Mouse (Mus musculus): ENCODE results near the gene Dgkh. TPM values are rescaled to one million over a fixed set of nuclear protein-coding genes. Genes with fewer than 3 reads are reported as not detected.

Dgkh gene
- 4.4 TPM in 2 replicates for polyA plus RNA-seq (2014; fragmentation: Nextera tagmentation; extraction: Ambion mirVana)

DNA sequence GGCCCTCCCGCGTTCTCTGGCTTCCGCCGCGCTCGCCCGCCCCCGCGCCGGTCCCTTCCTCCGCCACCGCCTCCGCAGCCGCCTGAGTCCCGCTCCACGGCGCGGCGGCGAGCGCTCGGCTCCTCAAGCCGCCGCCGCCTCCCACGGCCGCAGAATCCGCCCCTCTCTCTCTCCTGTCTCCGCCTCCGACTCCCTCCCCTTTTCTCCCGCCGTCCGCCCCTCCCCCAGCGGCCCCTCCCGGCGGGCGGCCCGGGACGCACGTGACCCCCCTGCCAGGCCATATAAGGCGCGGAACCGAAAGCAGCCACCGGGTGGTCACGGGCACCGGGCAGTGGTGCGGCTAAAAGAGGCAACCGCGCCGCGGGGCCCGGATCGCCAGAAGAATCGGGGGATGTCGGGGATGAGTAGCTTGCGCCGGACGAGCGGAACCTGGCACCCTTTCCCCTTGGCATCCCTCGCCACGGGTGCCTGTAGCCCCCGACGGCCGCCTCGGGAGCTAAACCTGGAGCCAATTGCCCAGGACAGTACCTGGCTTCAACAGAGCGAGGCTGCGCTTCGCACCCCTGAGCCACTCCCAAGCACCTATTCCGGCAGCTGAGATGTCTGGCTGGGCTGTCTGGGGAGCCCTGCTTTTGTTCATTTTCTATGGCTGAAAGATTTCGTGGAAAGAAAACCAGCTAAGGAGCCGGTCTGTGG, at the start of gene Dgkh:
Gene Dgkh, minus strand, starts transcription at position 160 of the 696 bp plus-strand sequence.
- Histone ChIP-seq H3K9me3 (ENCODE audit: control insufficient read depth, low read length) (no peaks in the 10 kb centered on the region), H3K27ac (replicated peaks; ENCODE audit: low read depth, low read length) (peak within 1 kb of the TSS; percentile 77), H3K36me3 (ENCODE audit: control insufficient read depth, insufficient read depth, low read length) (no peaks in the 10 kb centered on the region), H3K4me3 (ENCODE audit: low read depth, low read length) (peak within 1 kb of the TSS; percentile 76), H3K4me1 (ENCODE audit: control insufficient read depth, insufficient read depth, low read length) (peaks cover 5% of the 10 kb centered on the region; the same call in 1 of the 2 replicates), H3K4me2 (ENCODE audit: low read depth, low read length) (peak within 1 kb of the TSS; percentile 98), H3K9ac (ENCODE audit: low read depth, low read length) (peak within 1 kb of the TSS; percentile 84), H3K27me3 (replicated peaks; ENCODE audit: control insufficient read depth, insufficient read depth, low read length) (peaks cover 10% of the 10 kb centered on the region; the same call in 1 of the 2 replicates)
- WGBS: 2% methylated on average over 33 of the region's 71 CpGs
- ATAC-seq (ENCODE audit: low read depth) (peak; percentile 93), DNase-seq (ENCODE audit: low spot score) (peak; percentile 92)

DNA sequence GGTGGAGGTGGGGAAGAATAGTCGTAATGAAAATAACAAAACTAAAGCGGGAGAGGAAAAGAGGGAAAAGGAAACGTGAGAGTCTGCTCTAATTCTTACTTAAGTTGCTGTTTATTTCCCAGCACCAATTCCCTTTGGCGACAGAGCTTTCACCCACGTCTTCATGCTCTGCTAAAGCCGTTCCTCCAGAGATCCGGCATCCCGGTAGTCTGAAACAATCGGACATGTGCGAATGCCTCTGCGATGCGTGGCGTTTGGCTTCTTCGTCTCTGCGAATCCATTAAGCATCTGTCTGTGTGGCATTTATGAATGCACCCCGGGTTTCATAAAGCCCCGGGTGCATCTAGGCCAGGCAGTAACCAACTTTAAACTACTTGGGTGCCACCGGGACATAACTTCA, 44.6 kb upstream of the Dgkh start:
- Histone ChIP-seq H3K27me3 (replicated peaks; ENCODE audit: control insufficient read depth, insufficient read depth, low read length) (no peaks in the 10 kb centered on the region), H3K9me3 (ENCODE audit: control insufficient read depth, low read length) (no peaks in the 10 kb centered on the region), H3K9ac (ENCODE audit: low read depth, low read length) (0 out of 2 replicates have a peak overlapping the region, but pooled peaks have one; percentile 1), H3K4me1 (ENCODE audit: control insufficient read depth, insufficient read depth, low read length) (no peaks in the 10 kb centered on the region), H3K4me3 (ENCODE audit: low read depth, low read length) (no peak overlapping the region), H3K27ac (replicated peaks; ENCODE audit: low read depth, low read length) (no peak overlapping the region), H3K36me3 (ENCODE audit: control insufficient read depth, insufficient read depth, low read length) (no peaks in the 10 kb centered on the region), H3K4me2 (ENCODE audit: low read depth, low read length) (peak overlapping the region; percentile 40)
- 65% methylated on average over 18 of the region's 18 CpGs for WGBS
- DNase-seq (ENCODE audit: low spot score): no peak
- ATAC-seq (ENCODE audit: low read depth): no peak

DNA sequence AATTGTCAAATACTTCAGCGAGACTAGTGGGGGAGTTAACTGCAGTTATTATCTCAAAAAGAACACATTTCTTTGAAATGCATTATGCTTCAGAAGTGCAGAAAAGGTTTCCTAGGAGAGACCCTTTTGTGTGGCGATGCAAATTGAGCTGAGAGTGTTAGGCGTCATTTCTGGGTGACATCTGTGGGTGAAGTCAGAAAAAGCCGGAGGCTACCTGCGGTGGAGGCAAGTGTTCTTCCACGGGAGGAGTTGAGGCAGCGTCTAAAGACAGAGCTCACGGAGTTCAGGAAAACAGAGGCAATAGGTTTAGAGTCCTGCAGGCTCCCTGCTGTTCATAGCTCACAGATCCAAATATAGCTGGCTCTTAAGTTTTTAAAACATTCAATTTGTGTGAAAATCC, 44.1 kb upstream of the Dgkh start:
- 25% methylated on average over 8 of the region's 8 CpGs for WGBS
- no peak overlapping the region for H3K4me3 ChIP-seq (ENCODE audit: low read depth, low read length)
- H3K27ac ChIP-seq (replicated peaks; ENCODE audit: low read depth, low read length): no peak overlapping the region
- ATAC-seq (ENCODE audit: low read depth): no peak
- H3K4me2 ChIP-seq (ENCODE audit: low read depth, low read length): peak overlapping the region; percentile 40
- no peaks in the 10 kb centered on the region for H3K9me3 ChIP-seq (ENCODE audit: control insufficient read depth, low read length)
- H3K36me3 ChIP-seq (ENCODE audit: control insufficient read depth, insufficient read depth, low read length): no peaks in the 10 kb centered on the region
- 0 out of 2 replicates have a peak overlapping the region, but pooled peaks have one; percentile 1 for H3K9ac ChIP-seq (ENCODE audit: low read depth, low read length)
- no peak for DNase-seq (ENCODE audit: low spot score)
- no peaks in the 10 kb centered on the region for H3K4me1 ChIP-seq (ENCODE audit: control insufficient read depth, insufficient read depth, low read length)
- no peaks in the 10 kb centered on the region for H3K27me3 ChIP-seq (replicated peaks; ENCODE audit: control insufficient read depth, insufficient read depth, low read length)

DNA sequence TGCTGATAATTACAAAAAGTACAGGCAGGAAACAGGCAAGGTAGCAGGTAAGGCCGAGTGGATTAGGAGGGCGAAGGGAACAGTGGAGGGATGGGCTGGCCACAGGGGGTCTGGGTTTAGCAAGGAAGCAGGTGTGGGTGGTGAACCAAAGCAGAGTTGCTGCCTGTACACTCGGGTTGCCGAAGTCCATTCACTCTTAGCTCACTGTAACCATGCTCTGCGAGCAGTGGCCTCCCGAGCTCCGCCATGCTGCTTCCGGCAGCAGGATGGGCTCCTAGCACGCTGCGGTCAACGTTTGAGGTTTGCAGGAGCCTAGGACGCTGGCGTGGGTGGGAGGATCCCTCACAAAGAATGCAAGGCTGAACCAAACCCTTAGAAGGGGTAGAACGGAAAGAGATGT, 43.1 kb upstream of the Dgkh start:
- no peaks in the 10 kb centered on the region for H3K4me1 ChIP-seq (ENCODE audit: control insufficient read depth, insufficient read depth, low read length)
- H3K36me3 ChIP-seq (ENCODE audit: control insufficient read depth, insufficient read depth, low read length): no peaks in the 10 kb centered on the region
- ATAC-seq (ENCODE audit: low read depth): no peak
- no peak overlapping the region for H3K27ac ChIP-seq (replicated peaks; ENCODE audit: low read depth, low read length)
- H3K9ac ChIP-seq (ENCODE audit: low read depth, low read length): no peak overlapping the region
- H3K9me3 ChIP-seq (ENCODE audit: control insufficient read depth, low read length): no peaks in the 10 kb centered on the region
- H3K4me3 ChIP-seq (ENCODE audit: low read depth, low read length): no peak overlapping the region
- no peak for DNase-seq (ENCODE audit: low spot score)
- no peak overlapping the region for H3K4me2 ChIP-seq (ENCODE audit: low read depth, low read length)
- no peaks in the 10 kb centered on the region for H3K27me3 ChIP-seq (replicated peaks; ENCODE audit: control insufficient read depth, insufficient read depth, low read length)
- 65% methylated on average over 14 of the region's 14 CpGs for WGBS

DNA sequence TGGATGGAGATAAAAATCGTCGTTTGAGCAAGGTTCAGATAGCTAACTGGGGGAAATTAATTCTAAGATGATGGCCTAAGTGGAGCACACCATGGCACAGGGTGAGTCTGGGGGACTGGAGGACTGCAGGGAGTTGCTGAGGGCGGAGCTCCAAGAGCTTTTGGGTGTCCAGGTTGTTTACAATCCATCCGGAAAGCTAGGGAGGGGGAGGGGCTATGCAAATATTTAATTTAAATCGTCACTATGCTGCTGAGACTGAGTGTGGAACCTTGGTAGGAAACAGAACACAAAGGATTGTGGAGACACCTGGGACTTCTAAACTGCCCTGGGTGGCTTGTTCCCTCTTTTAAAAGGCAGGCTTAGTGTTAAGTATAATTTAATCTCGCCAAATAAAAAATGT, 42.6 kb upstream of the Dgkh start:
- H3K4me2 ChIP-seq (ENCODE audit: low read depth, low read length): no peak overlapping the region
- no peak overlapping the region for H3K4me3 ChIP-seq (ENCODE audit: low read depth, low read length)
- WGBS: 53% methylated on average over 6 of the region's 6 CpGs
- H3K9me3 ChIP-seq (ENCODE audit: control insufficient read depth, low read length): no peaks in the 10 kb centered on the region
- H3K27ac ChIP-seq (replicated peaks; ENCODE audit: low read depth, low read length): no peak overlapping the region
- no peaks in the 10 kb centered on the region for H3K4me1 ChIP-seq (ENCODE audit: control insufficient read depth, insufficient read depth, low read length)
- no peaks in the 10 kb centered on the region for H3K27me3 ChIP-seq (replicated peaks; ENCODE audit: control insufficient read depth, insufficient read depth, low read length)
- ATAC-seq (ENCODE audit: low read depth) (no peak), DNase-seq (ENCODE audit: low spot score) (no peak)
- no peaks in the 10 kb centered on the region for H3K36me3 ChIP-seq (ENCODE audit: control insufficient read depth, insufficient read depth, low read length)
- H3K9ac ChIP-seq (ENCODE audit: low read depth, low read length): no peak overlapping the region

DNA sequence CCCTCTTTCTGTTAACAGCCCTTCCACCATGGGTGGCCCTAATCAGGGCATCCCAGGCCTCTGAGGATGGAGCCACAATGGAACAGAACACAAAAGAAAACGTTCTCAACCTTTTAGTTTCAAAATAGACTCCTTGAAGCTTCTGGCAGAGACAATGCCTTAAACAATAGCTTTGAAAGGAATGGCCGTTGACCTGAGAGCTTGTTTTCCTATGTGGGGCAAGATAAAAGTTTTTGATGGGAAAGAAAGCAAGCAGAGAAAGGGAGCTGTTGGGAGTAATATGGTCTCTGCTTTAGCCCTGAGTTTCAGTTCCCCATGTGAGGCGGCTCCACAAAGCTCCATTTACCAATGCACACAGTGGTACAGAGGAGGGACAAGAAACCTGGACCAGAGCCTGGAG, 37.9 kb upstream of the Dgkh start:
- WGBS: 47% methylated on average over 3 of the region's 3 CpGs

DNA sequence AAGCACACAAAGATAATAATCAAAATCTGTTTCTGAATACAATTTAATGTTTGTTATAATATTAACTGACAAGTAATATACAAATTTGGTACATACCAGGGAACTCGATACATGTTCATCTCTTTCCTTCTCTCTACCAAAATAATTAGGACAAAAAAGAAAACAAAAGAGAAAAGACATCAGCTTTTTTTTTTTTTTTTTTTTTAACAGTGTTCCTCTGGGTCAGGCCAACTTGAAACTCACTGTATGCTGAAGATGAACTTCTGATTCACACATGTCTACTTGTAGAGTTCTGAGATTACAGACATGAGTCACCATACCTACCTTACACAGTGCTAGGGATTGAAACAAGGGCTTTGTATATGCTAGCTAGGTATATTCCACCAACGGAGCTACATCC, 28.5 kb upstream of the Dgkh start:
- H3K4me1 ChIP-seq (ENCODE audit: control insufficient read depth, insufficient read depth, low read length): no peaks in the 10 kb centered on the region
- DNase-seq (ENCODE audit: low spot score): no peak

More for the DNA sequence above, 37.9 kb upstream of the Dgkh start:
- no peak for DNase-seq (ENCODE audit: low spot score)
- no peak overlapping the region for H3K27ac ChIP-seq (replicated peaks; ENCODE audit: low read depth, low read length)
- no peak overlapping the region for H3K9ac ChIP-seq (ENCODE audit: low read depth, low read length)
- no peaks in the 10 kb centered on the region for H3K27me3 ChIP-seq (replicated peaks; ENCODE audit: control insufficient read depth, insufficient read depth, low read length)
- H3K4me1 ChIP-seq (ENCODE audit: control insufficient read depth, insufficient read depth, low read length): no peaks in the 10 kb centered on the region
- no peaks in the 10 kb centered on the region for H3K36me3 ChIP-seq (ENCODE audit: control insufficient read depth, insufficient read depth, low read length)
- ATAC-seq (ENCODE audit: low read depth): no peak
- H3K9me3 ChIP-seq (ENCODE audit: control insufficient read depth, low read length): no peaks in the 10 kb centered on the region
- H3K4me2 ChIP-seq (ENCODE audit: low read depth, low read length): no peak overlapping the region
- no peak overlapping the region for H3K4me3 ChIP-seq (ENCODE audit: low read depth, low read length)

DNA sequence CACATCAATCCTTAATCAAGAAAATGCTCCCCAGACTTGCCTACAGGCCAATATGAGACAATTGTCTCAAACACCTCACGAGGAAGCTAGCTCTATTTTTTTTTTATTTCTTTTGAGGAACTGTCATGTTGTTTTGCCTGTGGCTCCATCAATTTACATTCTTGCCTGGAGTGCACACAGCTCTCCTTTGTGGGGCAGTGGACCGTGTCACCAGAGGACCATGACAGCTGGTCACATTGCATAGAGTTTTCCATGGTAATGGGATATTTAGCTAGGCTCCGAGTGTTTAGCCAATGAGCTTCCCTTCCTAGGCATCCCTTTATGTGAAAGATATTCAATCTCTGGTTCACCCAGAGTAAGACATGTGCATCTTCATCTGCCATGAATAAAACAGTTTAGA, 26.9 kb upstream of the Dgkh start:
- no peak overlapping the region for H3K9ac ChIP-seq (ENCODE audit: low read depth, low read length)
- no peaks in the 10 kb centered on the region for H3K27me3 ChIP-seq (replicated peaks; ENCODE audit: control insufficient read depth, insufficient read depth, low read length)
- no peaks in the 10 kb centered on the region for H3K36me3 ChIP-seq (ENCODE audit: control insufficient read depth, insufficient read depth, low read length)
- no peak overlapping the region for H3K4me2 ChIP-seq (ENCODE audit: low read depth, low read length)
- H3K9me3 ChIP-seq (ENCODE audit: control insufficient read depth, low read length): no peaks in the 10 kb centered on the region
- DNase-seq (ENCODE audit: low spot score) (no peak), ATAC-seq (ENCODE audit: low read depth) (no peak)
- 59% methylated on average over 3 of the region's 3 CpGs for WGBS
- H3K27ac ChIP-seq (replicated peaks; ENCODE audit: low read depth, low read length): no peak overlapping the region
- no peaks in the 10 kb centered on the region for H3K4me1 ChIP-seq (ENCODE audit: control insufficient read depth, insufficient read depth, low read length)
- no peak overlapping the region for H3K4me3 ChIP-seq (ENCODE audit: low read depth, low read length)

More for the DNA sequence above, 28.5 kb upstream of the Dgkh start:
- no peak for ATAC-seq (ENCODE audit: low read depth)
- H3K36me3 ChIP-seq (ENCODE audit: control insufficient read depth, insufficient read depth, low read length): no peaks in the 10 kb centered on the region
- no peak overlapping the region for H3K4me2 ChIP-seq (ENCODE audit: low read depth, low read length)
- no peak overlapping the region for H3K27ac ChIP-seq (replicated peaks; ENCODE audit: low read depth, low read length)
- H3K9me3 ChIP-seq (ENCODE audit: control insufficient read depth, low read length): no peaks in the 10 kb centered on the region
- no peak overlapping the region for H3K9ac ChIP-seq (ENCODE audit: low read depth, low read length)
- no peaks in the 10 kb centered on the region for H3K27me3 ChIP-seq (replicated peaks; ENCODE audit: control insufficient read depth, insufficient read depth, low read length)
- WGBS: 73% methylated on average over 2 of the region's 2 CpGs
- H3K4me3 ChIP-seq (ENCODE audit: low read depth, low read length): no peak overlapping the region

DNA sequence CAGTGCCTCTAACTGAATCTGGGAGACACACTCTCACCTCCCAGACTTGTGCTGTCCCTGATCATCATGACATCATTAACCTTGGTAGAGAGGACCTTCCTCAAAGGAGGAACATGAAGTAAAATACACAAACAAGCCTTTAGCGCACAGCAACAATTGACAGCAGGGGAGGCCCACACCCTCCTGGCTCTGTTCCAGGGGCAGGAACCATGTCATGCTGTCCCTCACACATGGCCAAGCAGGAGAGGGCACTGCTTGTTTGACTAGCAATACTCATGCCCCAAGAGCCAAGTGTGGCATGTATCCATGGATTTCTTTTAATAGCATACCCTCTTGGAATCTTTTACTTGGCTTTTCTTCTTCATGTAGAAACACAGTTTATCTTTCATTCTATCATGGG, 22.7 kb upstream of the Dgkh start:
- 76% methylated on average over 1 of the region's 1 CpGs for WGBS
- no peak overlapping the region for H3K4me3 ChIP-seq (ENCODE audit: low read depth, low read length)
- no peak overlapping the region for H3K4me2 ChIP-seq (ENCODE audit: low read depth, low read length)
- no peaks in the 10 kb centered on the region for H3K27me3 ChIP-seq (replicated peaks; ENCODE audit: control insufficient read depth, insufficient read depth, low read length)
- H3K36me3 ChIP-seq (ENCODE audit: control insufficient read depth, insufficient read depth, low read length): no peaks in the 10 kb centered on the region
- H3K9ac ChIP-seq (ENCODE audit: low read depth, low read length): no peak overlapping the region
- ATAC-seq (ENCODE audit: low read depth) (no peak), DNase-seq (ENCODE audit: low spot score) (no peak)
- no peaks in the 10 kb centered on the region for H3K9me3 ChIP-seq (ENCODE audit: control insufficient read depth, low read length)
- no peaks in the 10 kb centered on the region for H3K4me1 ChIP-seq (ENCODE audit: control insufficient read depth, insufficient read depth, low read length)
- no peak overlapping the region for H3K27ac ChIP-seq (replicated peaks; ENCODE audit: low read depth, low read length)

All from embryonic facial prominence, embryonic 14.5 days (tissue).